Mouse (Mus musculus) mouse embryonic stem cell (cell line): Measurements from ENCODE around the gene Atp5d.
"Not testable (repeated sequence)": the region's sequence is repeated elsewhere in the genome, so short reads cannot be mapped to it uniquely, and the experiment has no call there.

ENCODE experiments used
- in situ Hi-C, 2 experiments: fragments of 300-500 bp; cut with MboI; formaldehyde crosslinking; loops; 1 replicate in 1 of 2; 3 replicates in 1 of 2; pipeline ENCODE4 v1.14.3; 2019 to 2020; ENCODE audit warnings: low sequenced_read_pairs in 2 of 2, low pct_unique_long_range_greater_than_20kb in 1 of 2, mixed read lengths in 1 of 2; ENCODE audit not compliant: unreplicated experiment in 1 of 2

Atp5d gene

GRCm38 (mm10) chr10:80160455-80161371 is 22.3 kb downstream of the Atp5d start:
- in situ Hi-C loops, result no loop called here

GRCm38 (mm10) chr10:80161522-80162242 is 23.2 kb downstream of the Atp5d start:
- in situ Hi-C loops, result no loop called here

- in situ Hi-C loops, result no loop called here
Measured at GRCm38 (mm10) chr10:80162243-80162608, 23.8 kb downstream of the Atp5d start.

- in situ Hi-C loops, result no loop called here
Measured at GRCm38 (mm10) chr10:80162716-80163299, 24.4 kb downstream of the Atp5d start.

- in situ Hi-C loops, result no loop called here
Measured at GRCm38 (mm10) chr10:80163721-80164120, 25.3 kb downstream of the Atp5d start.

- in situ Hi-C loops, result no loop called here
Measured at GRCm38 (mm10) chr10:80164161-80164997, 25.9 kb downstream of the Atp5d start.

- in situ Hi-C loops, result no loop called here
Measured at GRCm38 (mm10) chr10:80164998-80165344, 26.5 kb downstream of the Atp5d start.

GRCm38 (mm10) chr10:80165392-80166128 is 27.1 kb downstream of the Atp5d start, which contains the start of gene Cirbp:
Cirbp (plus strand) TSS chr10:80165985.
- in situ Hi-C loops, result no loop called here

GRCm38 (mm10) chr10:80166136-80166535 is 27.7 kb downstream of the Atp5d start:
- in situ Hi-C loops, result not testable (repeated sequence)

GRCm38 (mm10) chr10:80167460-80168037 is 29.1 kb downstream of the Atp5d start:
- in situ Hi-C loops, result no loop called here

GRCm38 (mm10) chr10:80168038-80168661 is 29.7 kb downstream of the Atp5d start:
- in situ Hi-C loops, result no loop called here

- in situ Hi-C loops, result no loop called here
Measured at GRCm38 (mm10) chr10:80169070-80169469, 30.6 kb downstream of the Atp5d start.

GRCm38 (mm10) chr10:80169651-80170050 is 31.2 kb downstream of the Atp5d start:
- in situ Hi-C loops, result no loop called here

- in situ Hi-C loops, result no loop called here
Measured at GRCm38 (mm10) chr10:80170052-80170451, 31.6 kb downstream of the Atp5d start.

GRCm38 (mm10) chr10:80170601-80171021 is 32.2 kb downstream of the Atp5d start:
- in situ Hi-C loops, result no loop called here

- in situ Hi-C loops, result no loop called here
Measured at GRCm38 (mm10) chr10:80171252-80171651, 32.8 kb downstream of the Atp5d start.
